ENCODE assay signal across 27 mouse cellular contexts in the genomic region with DNA sequence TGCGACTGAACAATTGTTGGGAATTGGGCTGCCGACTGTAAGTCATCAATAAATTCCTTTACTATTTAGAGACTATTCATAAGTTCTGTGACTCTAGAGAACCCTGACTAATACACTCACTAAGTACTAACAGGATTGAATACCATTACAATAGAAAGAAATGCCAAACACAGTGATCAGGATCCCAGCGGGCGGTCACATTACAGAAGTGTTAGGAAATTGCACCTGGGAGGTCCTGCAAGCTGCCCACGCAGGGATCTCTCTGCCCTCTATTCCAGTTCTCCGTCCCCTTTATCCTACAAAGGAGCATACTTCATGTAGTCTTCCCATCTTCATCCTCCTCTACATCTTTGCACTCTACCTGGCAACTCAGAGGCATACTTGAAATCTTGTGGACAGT.
"Had no signal": no experiment of that assay in that cellular context is flagged by ENCODE, and none has a peak within 500 bp of the region (broad histone marks: within the 10 kb centered on the region; RNA-seq: fewer than 3 reads in every experiment).

No protein-coding gene starts in this region.

- H3K4me3 ChIP-seq: embryonic facial prominence, embryonic 10.5 days; embryonic facial prominence, embryonic 12.5 days; embryonic facial prominence, embryonic 13.5 days; embryonic facial prominence, embryonic 15.5 days; erythroblast, embryonic 14.5 days; forebrain, embryonic 10.5 days; forebrain, embryonic 12.5 days; forebrain, embryonic 13.5 days; forebrain, embryonic 15.5 days; gastrocnemius, adult 2 months; heart, adult 2 months; heart, embryonic 10.5 days had no signal

- H3K27ac ChIP-seq: embryonic facial prominence, embryonic 10.5 days; embryonic facial prominence, embryonic 12.5 days; embryonic facial prominence, embryonic 13.5 days; embryonic facial prominence, embryonic 15.5 days; forebrain, embryonic 10.5 days; forebrain, embryonic 12.5 days; forebrain, embryonic 13.5 days; forebrain, embryonic 15.5 days; gastrocnemius, adult 2 months; heart, adult 2 months; heart, embryonic 10.5 days had no signal

- ATAC-seq: forebrain, embryonic 13.5 days; forebrain, embryonic 14.5 days; forebrain, embryonic 15.5 days; forebrain, embryonic 16.5 days; forebrain, postnatal 0 days had no signal

- H3K9ac ChIP-seq: embryonic facial prominence, embryonic 12.5 days; embryonic facial prominence, embryonic 13.5 days; embryonic facial prominence, embryonic 15.5 days; forebrain, embryonic 12.5 days; forebrain, embryonic 13.5 days; forebrain, embryonic 15.5 days; forebrain, postnatal 0 days had no signal

- H3K4me1 ChIP-seq: embryonic facial prominence, embryonic 10.5 days; embryonic facial prominence, embryonic 12.5 days; embryonic facial prominence, embryonic 13.5 days; embryonic facial prominence, embryonic 15.5 days; forebrain, embryonic 10.5 days; forebrain, embryonic 12.5 days; forebrain, embryonic 13.5 days; forebrain, embryonic 15.5 days; heart, embryonic 10.5 days had no signal

- H3K27me3 ChIP-seq: embryonic facial prominence, embryonic 12.5 days; embryonic facial prominence, embryonic 13.5 days; embryonic facial prominence, embryonic 15.5 days; forebrain, embryonic 12.5 days; forebrain, embryonic 13.5 days; forebrain, embryonic 15.5 days had no signal

- H3K36me3 ChIP-seq: embryonic facial prominence, embryonic 10.5 days; embryonic facial prominence, embryonic 12.5 days; embryonic facial prominence, embryonic 13.5 days; embryonic facial prominence, embryonic 15.5 days; forebrain, embryonic 10.5 days; forebrain, embryonic 12.5 days; forebrain, embryonic 15.5 days; heart, embryonic 10.5 days had no signal

- H3K4me2 ChIP-seq: embryonic facial prominence, embryonic 12.5 days; embryonic facial prominence, embryonic 13.5 days; embryonic facial prominence, embryonic 15.5 days; forebrain, embryonic 12.5 days; forebrain, embryonic 13.5 days; forebrain, embryonic 15.5 days had no signal

- DNase-seq: cerebellum, adult 9-11 months; cerebellum, postnatal 10 days; cerebellum, postnatal 14 days; cerebellum, postnatal 25 days; cerebellum, postnatal 36 days; embryo, embryonic 11 days; forebrain, postnatal 0 days; gastrocnemius, adult 2 months; gastrocnemius, postnatal 10 days; gastrocnemius, postnatal 14 days; gastrocnemius, postnatal 25 days; gastrocnemius, postnatal 36 days; heart, adult 11 months; heart, adult 18-20 months; heart, adult 2 months had no signal

- H3K9me3 ChIP-seq: embryonic facial prominence, embryonic 10.5 days; embryonic facial prominence, embryonic 12.5 days; embryonic facial prominence, embryonic 13.5 days; embryonic facial prominence, embryonic 15.5 days; forebrain, embryonic 10.5 days; forebrain, embryonic 12.5 days; forebrain, embryonic 13.5 days; forebrain, embryonic 15.5 days; heart, embryonic 10.5 days had no signal
